Mouse (Mus musculus) adrenal gland, adult 10 weeks (tissue): ENCODE results near the gene Smpd4. TPM values are rescaled to one million over a fixed set of nuclear protein-coding genes. Genes with fewer than 3 reads are reported as not detected.

Experiments used
- polyA plus RNA-seq: library from polyadenylated mRNA; stranded (reverse); fragments of 350-450 nt; fragmentation: Illumina TruSeq; extraction: RNeasy Lipid Tissue Mini Kit (QIAGEN cat#74804); gene quantifications from one replicate; pipeline ENCODE4 v1.2.3, GENCODE M21; 2014; ENCODE audit warnings: low read depth, low replicate concordance

The Smpd4 gene
- 16.9 TPM for polyA plus RNA-seq

GRCm38 (mm10) chr16:17619198-17620105 is at the start of gene Smpd4:
Gene Smpd4 (plus strand): TSS chr16:17619354.

GRCm38 (mm10) chr16:17583064-17583463 is 36.1 kb upstream of the Smpd4 start, which contains the start of gene Slc7a4:
Gene Slc7a4 (minus strand): TSS chr16:17583214.

GRCm38 (mm10) chr16:17646310-17647114 is 27.4 kb downstream of the Smpd4 start, which contains the start of gene Ccdc74a:
Gene Ccdc74a (plus strand): TSS chr16:17646470.

Other genes with a start within 250 kb of the Smpd4 start
- 96.3 TPM for gene Snap29, start 213.4 kb upstream of the Smpd4 start, polyA plus RNA-seq
- gene Pi4ka, start 213.0 kb upstream of the Smpd4 start, polyA plus RNA-seq: 23.0 TPM
- 34.1 TPM for gene Crkl, start 167.4 kb upstream of the Smpd4 start, polyA plus RNA-seq
- 1.6 TPM for gene Aifm3, start 129.7 kb upstream of the Smpd4 start, polyA plus RNA-seq
- 21.9 TPM for gene Lztr1, start 110.7 kb upstream of the Smpd4 start, polyA plus RNA-seq
- gene Thap7, start 88.2 kb upstream of the Smpd4 start, polyA plus RNA-seq: 1.7 TPM
- gene Lrrc74b, start 58.1 kb upstream of the Smpd4 start, polyA plus RNA-seq: not detected
- gene P2rx6, start 57.5 kb upstream of the Smpd4 start, polyA plus RNA-seq: 0.23 TPM
- 0.29 TPM for gene Slc7a4, start 36.1 kb upstream of the Smpd4 start, polyA plus RNA-seq
- gene Ccdc74a, start 27.1 kb downstream of the Smpd4 start, polyA plus RNA-seq: not detected
- 13.5 TPM for gene Med15, start 113.5 kb downstream of the Smpd4 start, polyA plus RNA-seq
- gene Klhl22, start 140.3 kb downstream of the Smpd4 start, polyA plus RNA-seq: 11.2 TPM
- gene Scarf2, start 177.9 kb downstream of the Smpd4 start, polyA plus RNA-seq: not detected
- not detected for gene B830017H08Rik, start 213.8 kb downstream of the Smpd4 start, polyA plus RNA-seq
- not detected for gene Car15, start 219.0 kb downstream of the Smpd4 start, polyA plus RNA-seq